Mouse (Mus musculus) hindbrain, postnatal 0 days (tissue): Measurements from ENCODE around the gene Sfxn1. TPM values are rescaled to one million over a fixed set of nuclear protein-coding genes. Genes with fewer than 3 reads are reported as not detected.

Experiments
- ATAC-seq: fragments of 200-750 bp; cut with Nextera tagmentation; 2 replicates; pipeline ENCODE4 v1.8.0; 2017; ENCODE audit warnings: mild to moderate bottlenecking, moderate TSS enrichment, moderate library complexity
- DNase-seq: peaks from one replicate; pipeline ENCODE4 v3.0.0-alpha.2; 2015; ENCODE audit warnings: low spot score
- H3K27ac ChIP-seq: fragments of 300-500 bp; sonication (generic); 2 replicates; pipeline ENCODE4 v1.5.1; 2014; ENCODE audit warnings: mild to moderate bottlenecking
- H3K27me3 ChIP-seq: fragments of 300-500 bp; sonication (generic); 2 replicates; pipeline ENCODE4 v1.6.1; 2014; ENCODE audit warnings: low read length, mixed read lengths; ENCODE audit not compliant: insufficient read depth
- H3K36me3 ChIP-seq: fragments of 300-500 bp; sonication (generic); 2 replicates; pipeline ENCODE4 v1.6.1; 2014; ENCODE audit warnings: low read length, mixed read lengths; ENCODE audit not compliant: insufficient read depth
- H3K4me1 ChIP-seq: fragments of 300-500 bp; sonication (generic); 2 replicates; pipeline ENCODE4 v1.6.1; 2014; ENCODE audit warnings: antibody characterized with exemption, low read length, mixed read lengths; ENCODE audit not compliant: insufficient read depth
- H3K4me2 ChIP-seq: fragments of 300-500 bp; sonication (generic); 2 replicates; pipeline ENCODE4 v1.6.1; 2014; ENCODE audit warnings: low read depth, mild to moderate bottlenecking, low read length, moderate library complexity, mixed read lengths
- H3K4me3 ChIP-seq: fragments of 300-500 bp; sonication (generic); 2 replicates; pipeline ENCODE4 v1.5.1; 2014; ENCODE audit warnings: low read length
- H3K9ac ChIP-seq: fragments of 300-500 bp; sonication (generic); replicated peaks from 2 replicates; pipeline ENCODE4 v1.6.1; 2014; ENCODE audit warnings: mild to moderate bottlenecking, low read length, moderate library complexity, mixed read lengths
- H3K9me3 ChIP-seq: fragments of 300-500 bp; sonication (generic); 2 replicates; pipeline ENCODE4 v1.6.1; 2016; ENCODE audit warnings: low read length, mixed read lengths
- CTCF ChIP-seq: IDR thresholded peaks from 2 replicates; pipeline ENCODE4 v1.5.1; 2016; ENCODE audit warnings: antibody characterized with exemption, control low read depth, low read depth
- WGBS: fragments of 180-500 bp; shearing (Covaris S2); extraction: QIAGEN DNeasy Blood & Tissue Kit; methylation state at CpG from one replicate; pipeline ENCODE4 v1.1.7; 2014; 5-methylcytosine and 5-hydroxymethylcytosine counted together
- polyA plus RNA-seq: library from polyadenylated mRNA; unstranded; fragments of >200 nt; fragmentation: Nextera tagmentation; extraction: Ambion mirVana; gene quantifications from 2 replicates; pipeline ENCODE4 v1.2.1, GENCODE M21; 2015
- total RNA-seq: library from RNA; depleted of rRNA; stranded (reverse); fragments of >200 nt; gene quantifications from 2 replicates; pipeline ENCODE4 v1.2.3, GENCODE M21; 2014

Sfxn1 gene
- total and polyA plus RNA-seq, 2 experiments from 2014 or later: 73.7 to 102 TPM

DNA sequence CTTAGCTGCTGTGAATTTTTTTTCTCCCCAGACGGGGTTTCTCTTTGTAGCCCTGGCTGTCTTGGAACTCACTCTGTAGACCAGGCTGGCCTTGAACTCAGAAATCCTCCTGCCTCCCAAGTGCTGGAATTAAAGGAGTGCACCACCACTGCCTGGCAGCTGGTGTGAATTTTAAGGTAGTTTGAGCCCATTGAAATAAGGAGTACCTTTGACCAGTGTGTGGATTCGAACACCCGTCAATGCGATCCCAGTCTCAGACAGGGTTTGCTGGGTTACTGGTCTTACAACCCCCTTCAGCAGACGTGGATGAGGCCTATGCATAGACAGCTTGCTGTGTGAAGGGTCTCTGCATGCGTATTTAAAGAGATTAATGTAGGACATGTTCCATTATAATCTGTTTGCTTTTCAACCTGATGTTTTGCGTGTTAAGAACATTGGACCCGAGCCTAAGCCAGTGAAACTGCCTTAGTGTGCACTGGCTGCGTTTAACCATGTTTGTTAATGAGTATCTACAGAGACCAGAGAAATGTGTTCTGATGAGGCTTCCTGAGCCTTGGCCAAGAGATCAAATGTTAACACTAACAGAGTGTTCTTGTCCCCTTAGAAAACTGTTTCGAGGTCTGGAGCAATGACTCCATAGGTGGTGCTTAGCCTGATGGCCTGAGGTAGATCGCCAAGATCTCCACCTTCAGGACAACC, 5.2 kb downstream of the Sfxn1 start:
- 83% methylated on average over 11 of the region's 11 CpGs for WGBS
- DNase-seq (no peak), ATAC-seq (no peak)
- H3K27me3 ChIP-seq: no peaks in the 10 kb centered on the region
- H3K4me1 ChIP-seq: peaks cover 7% of the 10 kb centered on the region; the same call in 1 of the 2 replicates
- no peak overlapping the region for H3K9ac ChIP-seq
- H3K27ac ChIP-seq: no peak overlapping the region
- H3K4me3 ChIP-seq: no peak overlapping the region
- no peaks in the 10 kb centered on the region for H3K36me3 ChIP-seq
- no peaks in the 10 kb centered on the region for H3K9me3 ChIP-seq
- TF ChIP-seq CTCF: no peak
- H3K4me2 ChIP-seq: no peak overlapping the region

DNA sequence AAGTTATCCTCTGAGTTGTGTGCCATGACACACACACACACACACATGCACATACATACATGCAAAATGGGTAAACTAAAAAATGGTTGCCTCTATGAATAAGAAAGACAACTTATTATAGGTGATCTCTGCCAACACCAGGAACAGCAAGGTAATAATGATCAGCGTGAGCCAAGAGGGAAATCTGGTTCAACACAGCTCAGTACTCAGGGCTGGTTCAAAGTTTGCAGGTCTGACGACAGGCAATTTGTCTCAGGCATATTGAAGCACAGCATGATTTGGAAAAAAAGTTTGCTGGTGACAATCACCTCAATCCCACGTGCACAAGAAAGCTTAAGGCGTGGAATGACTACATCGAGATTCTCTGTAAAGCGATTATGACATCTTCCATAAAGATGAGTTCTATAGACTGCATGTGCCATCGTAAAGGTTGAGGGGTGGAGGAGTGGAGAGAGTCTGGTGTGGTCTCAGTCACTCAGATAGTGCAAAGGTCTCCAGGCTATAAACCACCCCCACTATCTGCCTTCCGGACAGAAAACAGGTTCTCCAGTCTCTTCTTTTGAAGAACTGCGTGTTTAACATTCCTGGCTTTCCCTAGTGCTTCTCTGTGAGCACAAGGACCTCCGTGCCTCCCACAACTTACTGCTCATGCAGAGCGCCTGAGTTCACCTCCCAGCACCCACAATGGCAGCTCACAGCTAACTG, 6.0 kb downstream of the Sfxn1 start:
- H3K4me3 ChIP-seq: no peak overlapping the region
- H3K9ac ChIP-seq: no peak overlapping the region
- H3K27ac ChIP-seq: no peak overlapping the region
- no peaks in the 10 kb centered on the region for H3K27me3 ChIP-seq
- H3K4me1 ChIP-seq: peaks cover 5% of the 10 kb centered on the region; the same call in 1 of the 2 replicates
- TF ChIP-seq CTCF: no peak
- no peak for ATAC-seq
- H3K4me2 ChIP-seq: no peak overlapping the region
- no peaks in the 10 kb centered on the region for H3K36me3 ChIP-seq
- WGBS: 75% methylated on average over 11 of the region's 11 CpGs
- H3K9me3 ChIP-seq: no peaks in the 10 kb centered on the region
- DNase-seq: no peak

DNA sequence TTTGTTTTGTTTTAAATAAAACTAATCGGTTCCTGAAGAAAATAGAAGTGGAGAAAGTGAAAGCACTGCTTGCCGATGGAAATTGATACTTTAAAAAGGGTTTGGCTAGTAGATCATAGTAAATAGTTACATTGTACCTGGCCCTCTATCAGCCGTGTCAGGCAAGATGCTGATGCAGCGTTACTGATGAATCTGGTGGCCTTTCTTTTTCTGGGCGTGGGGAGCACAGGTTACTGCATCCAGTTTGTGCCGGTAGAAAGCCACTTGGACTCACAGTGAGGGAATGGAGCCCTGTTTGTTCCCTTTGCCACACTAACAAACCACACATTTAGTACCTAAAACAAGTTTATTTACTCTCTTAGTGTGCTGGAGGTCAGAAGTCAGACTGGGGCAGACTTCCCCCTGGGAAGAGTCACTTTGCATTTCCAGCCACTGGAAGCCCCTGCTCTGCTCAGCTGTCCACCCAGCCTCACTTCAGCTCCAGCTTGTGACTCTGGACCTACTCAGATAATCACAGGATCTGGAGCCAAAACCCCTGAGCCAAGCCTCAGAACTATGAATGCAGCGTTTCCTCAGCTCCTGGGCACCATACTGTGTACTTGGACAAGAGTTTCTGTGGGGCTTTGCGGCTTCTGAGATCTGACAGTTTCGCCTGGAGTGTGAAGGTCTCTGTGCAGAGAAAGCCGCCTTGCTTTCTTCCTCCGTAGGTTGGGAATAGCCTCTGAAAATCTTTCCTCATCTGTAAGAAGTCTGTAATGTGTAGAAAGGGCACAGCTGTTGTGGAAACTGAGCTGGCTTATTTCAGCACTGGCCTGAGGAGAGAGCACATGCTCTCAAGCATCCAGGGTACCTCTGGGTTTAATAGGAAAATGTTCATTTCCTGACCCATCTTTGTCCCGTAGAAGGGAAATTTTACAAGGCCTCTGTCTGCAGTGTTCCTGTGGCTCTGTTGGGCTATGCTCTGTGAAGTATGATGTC, 8.4 kb downstream of the Sfxn1 start:
- H3K27me3 ChIP-seq: no peaks in the 10 kb centered on the region
- WGBS: 59% methylated on average over 12 of the region's 12 CpGs
- H3K27ac ChIP-seq: no peak overlapping the region
- no peak overlapping the region for H3K4me3 ChIP-seq
- no peaks in the 10 kb centered on the region for H3K4me1 ChIP-seq
- H3K36me3 ChIP-seq: no peaks in the 10 kb centered on the region
- no peak for TF ChIP-seq CTCF
- peak; percentile 61 for DNase-seq
- H3K9me3 ChIP-seq: no peaks in the 10 kb centered on the region
- H3K4me2 ChIP-seq: no peak overlapping the region
- H3K9ac ChIP-seq: no peak overlapping the region
- ATAC-seq: no peak; the same call in 1 of the 2 replicates

DNA sequence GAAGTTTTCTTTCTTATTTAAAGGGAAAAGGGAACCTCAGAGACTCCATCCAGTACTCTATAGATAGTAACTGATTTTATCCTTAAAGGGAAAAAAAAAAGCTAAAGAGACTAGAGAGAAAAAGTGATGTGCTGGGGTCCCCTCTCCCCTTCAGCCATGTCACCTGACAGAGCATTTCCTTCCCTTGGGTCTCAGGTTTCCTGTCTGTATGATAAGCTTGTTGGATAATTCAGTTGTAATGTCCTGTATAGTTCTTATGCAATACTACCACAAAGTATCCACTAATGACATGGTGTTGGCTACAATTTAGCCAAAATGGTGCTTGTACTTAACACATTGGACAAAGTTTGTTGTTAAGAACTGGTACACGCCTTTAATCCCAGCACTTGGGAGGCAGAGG, 9.1 kb downstream of the Sfxn1 start:
- no peak for TF ChIP-seq CTCF
- WGBS: 94% methylated on average over 1 of the region's 1 CpGs
- ATAC-seq: no peak

DNA sequence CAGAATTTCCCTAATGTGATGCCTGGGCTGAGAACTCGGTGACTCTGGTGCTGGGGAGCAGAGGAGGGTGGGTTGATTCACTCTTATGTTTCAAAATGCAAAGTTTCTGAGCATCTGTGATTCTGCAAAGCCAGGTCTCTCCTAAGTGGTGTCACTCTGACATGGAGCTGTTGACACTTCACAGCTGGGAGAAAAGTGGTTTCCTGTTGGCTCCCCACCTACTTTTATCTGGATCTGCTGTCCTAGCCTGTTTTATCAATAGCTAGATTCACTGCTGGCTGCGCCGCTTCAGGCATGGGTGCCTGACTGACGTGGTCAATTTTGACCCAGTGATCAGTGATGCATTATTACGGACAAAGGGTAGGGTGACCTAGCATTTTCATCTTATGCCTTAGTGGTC, 11.3 kb downstream of the Sfxn1 start:
- Histone ChIP-seq H3K4me1 (no peaks in the 10 kb centered on the region), H3K27me3 (no peaks in the 10 kb centered on the region), H3K4me2 (no peak overlapping the region), H3K9me3 (no peaks in the 10 kb centered on the region), H3K4me3 (no peak overlapping the region), H3K27ac (no peak overlapping the region), H3K9ac (no peak overlapping the region), H3K36me3 (peaks cover 16% of the 10 kb centered on the region)
- DNase-seq: no peak
- no peak for TF ChIP-seq CTCF
- no peak for ATAC-seq
- WGBS: 78% methylated on average over 5 of the region's 5 CpGs

More for the DNA sequence above, 9.1 kb downstream of the Sfxn1 start:
- no peak for DNase-seq
- H3K4me2 ChIP-seq: no peak overlapping the region
- H3K27me3 ChIP-seq: no peaks in the 10 kb centered on the region
- H3K36me3 ChIP-seq: peaks cover under 1% of the 10 kb centered on the region; the same call in 1 of the 2 replicates
- no peaks in the 10 kb centered on the region for H3K4me1 ChIP-seq
- H3K4me3 ChIP-seq: no peak overlapping the region
- no peaks in the 10 kb centered on the region for H3K9me3 ChIP-seq
- no peak overlapping the region for H3K27ac ChIP-seq
- H3K9ac ChIP-seq: no peak overlapping the region

DNA sequence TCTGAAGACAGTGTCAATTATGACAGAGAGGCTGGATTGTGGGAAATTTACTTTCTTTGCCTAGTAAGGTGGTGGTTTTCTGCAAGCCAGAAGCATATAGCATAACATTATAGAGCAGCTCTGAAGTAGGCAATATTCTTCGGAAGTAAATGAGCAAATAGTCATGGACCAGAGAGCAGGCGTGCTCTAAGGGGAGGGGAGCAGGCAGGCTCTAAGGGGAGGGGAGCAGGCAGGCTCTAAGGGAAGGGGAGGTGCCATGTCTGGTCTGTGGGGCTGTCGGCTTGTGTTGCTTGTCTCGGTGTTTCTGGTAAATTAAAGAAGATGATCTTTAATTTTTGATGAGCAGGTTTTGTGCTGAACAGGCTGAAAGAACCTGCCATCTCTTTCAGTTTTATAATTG, 12.5 kb downstream of the Sfxn1 start:
- Histone ChIP-seq H3K9me3 (no peaks in the 10 kb centered on the region), H3K9ac (no peak overlapping the region), H3K4me3 (no peak overlapping the region), H3K4me2 (no peak overlapping the region), H3K36me3 (peaks cover 27% of the 10 kb centered on the region), H3K4me1 (no peaks in the 10 kb centered on the region), H3K27ac (no peak overlapping the region), H3K27me3 (no peaks in the 10 kb centered on the region)
- TF ChIP-seq CTCF: no peak
- no peak for DNase-seq
- no peak for ATAC-seq
- WGBS: 36% methylated on average over 4 of the region's 4 CpGs
